Mouse (Mus musculus): ENCODE measurements around the gene Swsap1.

DNA sequence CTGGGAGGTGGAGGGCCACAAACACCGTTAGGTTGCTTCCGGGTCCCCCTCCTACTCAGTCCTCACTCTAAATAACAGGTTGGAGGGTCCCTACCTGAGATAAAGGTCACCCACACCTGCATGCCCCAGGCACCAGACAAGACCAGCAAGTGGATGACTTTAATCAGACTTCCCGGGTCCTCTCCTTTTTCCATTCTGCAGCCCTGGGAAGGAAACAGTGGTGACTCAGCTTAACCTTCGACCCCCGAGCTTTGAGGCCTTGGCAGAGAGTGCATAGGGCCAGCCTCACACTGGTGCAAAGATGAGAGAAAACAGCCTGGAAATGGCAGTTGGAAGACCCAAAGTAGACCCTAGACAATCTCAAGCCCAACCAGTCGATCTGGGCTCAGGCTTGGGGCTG lies 29.4 kb upstream of the Swsap1 start:
- TF ChIP-seq POLR2A (IDR thresholded peaks at IDR 0.05; ENCODE audit: insufficient read depth, low read length) (no peak), EP300 (IDR thresholded peaks at IDR 0.05; ENCODE audit: insufficient read depth, low read depth, low read length) (no peak)
